Mouse (Mus musculus): ENCODE measurements at regions not wholly inside any gene's neighbourhood (a gene's known extent, or its start where the extent isn't known, plus 50 kb on each side); places are given as distances from the start of the nearest gene placed in this dataset.

- Histone ChIP-seq H3K27ac (replicated peaks) (no peak overlapping the region), H3K36me3 (no peaks in the 10 kb centered on the region), H3K9ac (replicated peaks) (no peak overlapping the region), H3K9me3 (no peaks in the 10 kb centered on the region), H3K4me2 (replicated peaks) (no peak overlapping the region), H3K4me1 (peaks cover 2% of the 10 kb centered on the region; the same call in 1 of the 2 replicates), H3K27me3 (no peaks in the 10 kb centered on the region), H3K4me3 (no peak overlapping the region)
- 81% methylated on average over 4 of the region's 4 CpGs for whole genome bisulfite sequencing
- ATAC-seq (ENCODE audit: low FRiP score, low read depth), result no peak
Observed at GRCm38 (mm10) chr9:85139891-85140290, 172.7 kb upstream of the Gm11114 start.

- H3K27me3 ChIP-seq, result no peaks in the 10 kb centered on the region
- no peaks in the 10 kb centered on the region for H3K4me1 ChIP-seq
- no peak for ATAC-seq (ENCODE audit: low FRiP score, low read depth)
- no peaks in the 10 kb centered on the region for H3K36me3 ChIP-seq
- no peak overlapping the region for H3K4me2 ChIP-seq (replicated peaks)
- 98% methylated on average over 2 of the region's 2 CpGs for WGBS
- H3K4me3 ChIP-seq, result no peak overlapping the region
- H3K9ac ChIP-seq (replicated peaks), result no peak overlapping the region
- no peak overlapping the region for H3K27ac ChIP-seq (replicated peaks)
- H3K9me3 ChIP-seq, result no peaks in the 10 kb centered on the region
Observed at GRCm38 (mm10) chr9:85144363-85144762, 168.2 kb upstream of the Gm11114 start.

GRCm38 (mm10) chr9:85165632-85166031 is 146.9 kb upstream of the Gm11114 start:
- ATAC-seq (ENCODE audit: low FRiP score, low read depth), result no peak
- Histone ChIP-seq H3K27me3 (no peaks in the 10 kb centered on the region), H3K36me3 (no peaks in the 10 kb centered on the region), H3K4me1 (no peaks in the 10 kb centered on the region), H3K27ac (replicated peaks) (no peak overlapping the region), H3K9me3 (no peaks in the 10 kb centered on the region), H3K9ac (replicated peaks) (no peak overlapping the region), H3K4me3 (no peak overlapping the region), H3K4me2 (replicated peaks) (no peak overlapping the region)
- 96% methylated on average over 1 of the region's 1 CpGs for WGBS

- no peak for ATAC-seq (ENCODE audit: low FRiP score, low read depth)
- no peaks in the 10 kb centered on the region for H3K4me1 ChIP-seq
- H3K36me3 ChIP-seq, result no peaks in the 10 kb centered on the region
- H3K27me3 ChIP-seq, result no peaks in the 10 kb centered on the region
- no peak overlapping the region for H3K4me3 ChIP-seq
- no peak overlapping the region for H3K9ac ChIP-seq (replicated peaks)
- no peaks in the 10 kb centered on the region for H3K9me3 ChIP-seq
- H3K27ac ChIP-seq (replicated peaks), result no peak overlapping the region
- no peak overlapping the region for H3K4me2 ChIP-seq (replicated peaks)
Observed at GRCm38 (mm10) chr9:85167243-85167642, 145.3 kb upstream of the Gm11114 start.

- Histone ChIP-seq H3K9ac (replicated peaks) (no peak overlapping the region), H3K36me3 (no peaks in the 10 kb centered on the region), H3K4me1 (no peaks in the 10 kb centered on the region), H3K4me3 (no peak overlapping the region), H3K27me3 (no peaks in the 10 kb centered on the region), H3K27ac (replicated peaks) (no peak overlapping the region), H3K9me3 (no peaks in the 10 kb centered on the region), H3K4me2 (replicated peaks) (no peak overlapping the region)
- ATAC-seq (ENCODE audit: low FRiP score, low read depth), result no peak
- WGBS, result 65% methylated on average over 3 of the region's 3 CpGs
Observed at GRCm38 (mm10) chr9:85174431-85174830, 138.1 kb upstream of the Gm11114 start.

GRCm38 (mm10) chr9:85201202-85201601 is 111.4 kb upstream of the Gm11114 start:
- H3K27ac ChIP-seq (replicated peaks), result no peak overlapping the region
- H3K4me1 ChIP-seq, result no peaks in the 10 kb centered on the region
- H3K9ac ChIP-seq (replicated peaks), result no peak overlapping the region
- H3K4me2 ChIP-seq (replicated peaks), result no peak overlapping the region
- 86% methylated on average over 3 of the region's 3 CpGs for WGBS
- no peaks in the 10 kb centered on the region for H3K27me3 ChIP-seq
- H3K9me3 ChIP-seq, result no peaks in the 10 kb centered on the region
- no peaks in the 10 kb centered on the region for H3K36me3 ChIP-seq
- H3K4me3 ChIP-seq, result no peak overlapping the region
- ATAC-seq (ENCODE audit: low FRiP score, low read depth), result no peak

- Histone ChIP-seq H3K4me2 (replicated peaks) (no peak overlapping the region), H3K9ac (replicated peaks) (no peak overlapping the region), H3K4me1 (no peaks in the 10 kb centered on the region), H3K27me3 (no peaks in the 10 kb centered on the region), H3K36me3 (no peaks in the 10 kb centered on the region), H3K9me3 (no peaks in the 10 kb centered on the region), H3K4me3 (no peak overlapping the region), H3K27ac (replicated peaks) (no peak overlapping the region)
- no peak for ATAC-seq (ENCODE audit: low FRiP score, low read depth)
- 69% methylated on average over 3 of the region's 3 CpGs for WGBS
Observed at GRCm38 (mm10) chr9:85224870-85225269, 87.7 kb upstream of the Gm11114 start.
